Mouse (Mus musculus) gastrocnemius, postnatal 14 days (tissue): ENCODE measurements around the gene Tob2. TPM values are rescaled to one million over a fixed set of nuclear protein-coding genes. Genes with fewer than 3 reads are reported as not detected.

Experiments
- DNase-seq: peaks from one replicate; pipeline ENCODE4 v3.0.0; 2021; ENCODE audit warnings: mixed read lengths
- intact Hi-C: fragments of 180-260 bp; cut with DNase I; formaldehyde crosslinking; loops from one replicate; pipeline ENCODE4 v1.15.1; 2025; ENCODE audit warnings: low total_unique reads
- total RNA-seq, 2 experiments: library from RNA; stranded (reverse); gene quantifications; 2 replicates each; pipeline ENCODE4 v1.2.3; 2021

The Tob2 gene
- total RNA-seq, 2 experiments from 2014 or later, result 44.8 to 106 TPM

DNA sequence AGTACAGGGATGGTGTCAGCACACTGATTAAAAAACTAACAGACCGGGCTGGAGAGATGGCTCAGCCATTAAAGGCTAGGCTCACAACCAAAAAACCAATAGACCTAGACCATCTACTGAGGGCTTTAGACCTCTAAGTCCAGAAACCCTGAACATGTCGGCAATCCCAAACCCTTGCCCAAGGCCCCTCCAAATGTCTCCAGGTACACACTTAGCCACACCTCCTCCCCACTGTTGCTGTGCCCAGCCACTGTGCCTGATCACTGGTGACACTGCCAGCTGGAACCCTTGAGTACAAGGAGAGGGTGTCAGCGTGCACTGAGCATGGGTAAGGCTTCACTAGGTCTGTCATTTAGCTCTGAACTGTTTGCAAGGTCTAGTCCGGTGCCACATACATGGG, 60.2 kb downstream of the Tob2 start:
- intact Hi-C loops, result no loop called here
- no peak for DNase-seq

Other genes with a start within 250 kb of the Tob2 start
- gene L3mbtl2, start 194.9 kb downstream of the Tob2 start, total RNA-seq, result 1 to 10 TPM; 5.3 to 7.2 TPM
- gene Chadl, start 161.5 kb downstream of the Tob2 start, total RNA-seq, result 1 to 10 TPM in 1 of 2 experiments, under 1 TPM in 1; 0.91 to 1.8 TPM
- 10 to 100 TPM; 30.8 to 37.9 TPM for gene Zc3h7b, start 113.7 kb downstream of the Tob2 start, total RNA-seq
- 10 to 100 TPM; 24.8 to 27.8 TPM for gene Rangap1, start 113.3 kb downstream of the Tob2 start, total RNA-seq
- gene Tef, start 56.4 kb downstream of the Tob2 start, total RNA-seq, result 100 to 1,000 TPM; 101 to 115 TPM
- 10 to 100 TPM; 40.8 to 41.2 TPM for gene Phf5a, start 13.1 kb upstream of the Tob2 start, total RNA-seq
- gene Aco2, start 13.5 kb upstream of the Tob2 start, total RNA-seq, result 1,000 to 10,000 TPM in 1 of 2 experiments, 100 to 1,000 TPM in 1; 894 to 1,160 TPM
- gene Polr3h, start 67.4 kb upstream of the Tob2 start, total RNA-seq, result 1 to 10 TPM; 7.3 to 8.1 TPM
- gene Csdc2, start 78.0 kb upstream of the Tob2 start, total RNA-seq, result 1 to 10 TPM; 3.7 to 3.8 TPM
- gene Pmm1, start 102.1 kb upstream of the Tob2 start, total RNA-seq, result 10 to 100 TPM; 15.2 to 16.9 TPM
- gene 1700029P11Rik, start 121.7 kb upstream of the Tob2 start, total RNA-seq, result not detected
- 10 to 100 TPM; 22.0 to 26.6 TPM for gene Xrcc6, start 129.0 kb upstream of the Tob2 start, total RNA-seq
- 10 to 100 TPM; 18.8 to 23.9 TPM for gene Desi1, start 175.1 kb upstream of the Tob2 start, total RNA-seq
- 10 to 100 TPM; 40.3 to 46.7 TPM for gene Snu13, start 188.8 kb upstream of the Tob2 start, total RNA-seq
- not detected for gene 4930407I10Rik, start 200.4 kb upstream of the Tob2 start, total RNA-seq
- under 1 TPM; 0.13 to 0.33 TPM for gene Mei1, start 211.2 kb upstream of the Tob2 start, total RNA-seq